Mouse (Mus musculus): ENCODE results near the gene Cpa2. TPM values are rescaled to one million over a fixed set of nuclear protein-coding genes. Genes with fewer than 3 reads are reported as not detected.

Gene Cpa2
- polyA plus RNA-seq, 1 experiment from 2014 or later, result 3.3 TPM

Other genes starting within 250 kb of the Cpa2 start
- gene Ube2h, start 237.0 kb upstream of the Cpa2 start, polyA plus RNA-seq (2014; fragmentation: Nextera tagmentation; extraction: Ambion mirVana), result 51.5 and 53.1 TPM in 2 replicates
- gene Zc3hc1, start 150.6 kb upstream of the Cpa2 start, polyA plus RNA-seq (2014; fragmentation: Nextera tagmentation; extraction: Ambion mirVana), result 52.8 and 60.5 TPM in 2 replicates
- gene Klhdc10, start 139.7 kb upstream of the Cpa2 start, polyA plus RNA-seq (2014; fragmentation: Nextera tagmentation; extraction: Ambion mirVana), result 43.7 and 44.7 TPM in 2 replicates
- gene Tmem209, start 31.8 kb upstream of the Cpa2 start, polyA plus RNA-seq (2014; fragmentation: Nextera tagmentation; extraction: Ambion mirVana), result 31.0 and 36.9 TPM in 2 replicates
- gene Ssmem1, start 31.7 kb upstream of the Cpa2 start, polyA plus RNA-seq (2014; fragmentation: Nextera tagmentation; extraction: Ambion mirVana), result 0.51 TPM in 1 of 2 replicates, not detected in the other
- gene Cpa4, start 26.8 kb downstream of the Cpa2 start, polyA plus RNA-seq (2014; fragmentation: Nextera tagmentation; extraction: Ambion mirVana), result 3.0 and 3.4 TPM in 2 replicates
- gene Cpa5, start 69.4 kb downstream of the Cpa2 start, polyA plus RNA-seq (2014; fragmentation: Nextera tagmentation; extraction: Ambion mirVana), result 0.92 and 1.3 TPM in 2 replicates
- 1.3 and 1.7 TPM in 2 replicates for gene Cpa1, start 97.6 kb downstream of the Cpa2 start, polyA plus RNA-seq (2014; fragmentation: Nextera tagmentation; extraction: Ambion mirVana)
- gene Cep41, start 152.2 kb downstream of the Cpa2 start, polyA plus RNA-seq (2014; fragmentation: Nextera tagmentation; extraction: Ambion mirVana), result 38.6 and 44.3 TPM in 2 replicates
- gene Mest, start 182.0 kb downstream of the Cpa2 start, polyA plus RNA-seq (2014; fragmentation: Nextera tagmentation; extraction: Ambion mirVana), result 2,046 and 2,257 TPM in 2 replicates